Mouse (Mus musculus) kidney, postnatal 14 days (tissue): ENCODE results near the gene Chd1.

Experiments
- DNase-seq: peaks from one replicate; pipeline ENCODE4 v3.0.0; 2022; ENCODE audit warnings: mixed read lengths

Chd1 gene

GRCm38 (mm10) chr17:15812136-15812778 lies 107.5 kb downstream of the Chd1 start:
- no peak for DNase-seq

GRCm38 (mm10) chr17:15813658-15814212 lies 109.0 kb downstream of the Chd1 start:
- no peak for DNase-seq

DNA sequence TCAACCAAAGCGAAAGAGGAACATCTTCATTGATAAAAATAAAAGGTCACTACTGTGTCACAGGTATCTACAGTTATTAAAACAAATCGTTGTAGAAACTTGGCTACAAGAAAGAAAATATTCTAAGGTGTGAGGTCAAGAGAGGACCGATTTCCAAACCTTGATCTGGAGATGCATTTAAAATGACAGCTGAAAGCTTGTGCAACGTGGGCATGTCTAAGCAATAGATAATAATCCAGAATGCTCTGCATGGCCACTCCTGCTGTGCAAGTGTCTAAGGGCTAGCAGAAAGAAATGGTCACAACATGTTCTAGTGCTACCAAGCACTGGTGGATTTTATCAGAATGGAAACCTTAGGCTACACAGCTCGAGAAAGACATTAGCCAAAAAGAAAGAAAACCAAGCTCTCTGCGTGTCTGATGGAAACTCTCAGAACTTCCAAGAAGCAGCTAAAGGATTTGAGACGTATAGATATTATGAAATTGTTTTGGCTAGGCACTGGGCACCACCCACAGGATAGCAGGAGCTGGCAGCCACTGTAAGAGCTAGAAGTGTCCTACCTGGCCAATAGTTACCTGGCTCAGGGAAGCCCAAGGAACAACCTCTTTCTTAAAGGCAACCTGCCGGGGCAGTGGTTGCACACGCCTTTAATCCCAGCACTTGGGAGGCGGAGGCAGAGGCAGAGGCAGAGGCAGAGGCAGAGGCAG lies 110.7 kb downstream of the Chd1 start:
- DNase-seq, result no peak

GRCm38 (mm10) chr17:15816379-15817095 lies 111.8 kb downstream of the Chd1 start:
- DNase-seq, result no peak

DNA sequence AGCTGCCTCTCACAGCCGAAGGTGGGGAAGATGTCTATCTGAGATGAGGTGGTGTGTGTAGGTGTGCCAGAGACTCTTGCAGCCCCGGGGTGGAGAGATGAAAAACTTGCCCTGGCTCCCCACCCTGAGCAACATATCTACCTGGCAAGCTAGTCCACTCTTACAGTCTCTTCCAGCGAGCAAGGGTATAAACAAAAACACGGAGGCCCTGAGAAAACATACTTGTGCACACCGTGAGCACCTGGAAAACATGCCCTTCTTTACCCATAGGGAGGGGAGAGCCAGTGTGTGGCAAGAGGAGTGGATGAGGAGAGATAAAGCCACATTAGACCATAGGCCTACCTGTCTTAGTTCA lies 112.3 kb downstream of the Chd1 start:
- no peak for DNase-seq

- no peak for DNase-seq
These were observed 112.9 kb downstream of the Chd1 start for GRCm38 (mm10) chr17:15817634-15818033.

GRCm38 (mm10) chr17:15818372-15818771 lies 113.6 kb downstream of the Chd1 start:
- no peak for DNase-seq

DNA sequence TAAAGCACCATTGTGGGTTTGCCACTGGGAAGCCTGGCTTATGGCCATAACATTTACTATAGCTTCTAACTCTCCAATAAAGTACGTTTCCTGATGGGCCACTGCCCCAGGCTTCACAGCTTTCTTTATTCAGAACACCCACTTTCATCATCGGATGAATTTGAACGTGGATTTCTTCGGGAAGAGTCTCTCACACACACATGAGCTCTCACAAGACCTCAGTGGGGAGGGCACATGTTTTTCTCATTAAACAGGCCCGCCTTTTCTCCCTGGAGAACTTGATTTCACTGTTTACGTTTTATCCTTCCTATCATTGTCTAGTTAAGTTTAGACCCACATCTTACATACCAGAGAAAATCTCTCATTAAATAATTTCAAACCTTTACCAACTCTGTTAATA lies 115.4 kb downstream of the Chd1 start:
- no peak for DNase-seq

DNA sequence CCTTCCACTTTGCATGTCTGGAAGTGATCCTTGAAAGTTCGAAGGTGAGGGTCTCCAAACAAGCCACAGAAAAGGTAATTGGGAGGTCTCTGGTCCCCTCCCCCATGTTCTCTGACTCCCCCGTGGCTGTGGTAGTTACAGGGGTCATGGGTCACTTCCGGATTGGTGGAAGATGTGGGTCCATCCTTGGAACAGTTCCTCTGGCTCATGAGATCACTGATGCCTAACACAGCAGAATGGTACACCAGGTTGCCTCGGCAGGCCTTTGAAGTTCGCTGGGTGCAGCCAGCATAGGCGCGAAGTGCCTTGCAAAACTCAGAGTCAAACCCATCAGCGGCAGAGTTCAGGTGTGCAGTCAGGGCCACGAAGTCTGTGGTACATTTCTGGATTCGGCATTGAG lies 116.0 kb downstream of the Chd1 start:
- DNase-seq, result no peak

GRCm38 (mm10) chr17:15821706-15822105 lies 116.9 kb downstream of the Chd1 start:
- no peak for DNase-seq
